Mouse (Mus musculus) Muller cell, postnatal 12 days (primary cell): ENCODE measurements around the gene Thrb.
"Not testable (repeated sequence)": the region's sequence is repeated elsewhere in the genome, so short reads cannot be mapped to it uniquely, and the experiment has no call there.

ENCODE experiments used
- DNase-seq: peaks from one replicate; pipeline ENCODE4 v3.0.0-alpha.2; 2015; ENCODE audit errors: inconsistent ontology term

The Thrb gene

GRCm38 (mm10) chr14:17934779-17935178 is 274.7 kb downstream of the Thrb start:
- DNase-seq, result not testable (repeated sequence)

GRCm38 (mm10) chr14:17954038-17954437 is 294.0 kb downstream of the Thrb start:
- DNase-seq, result no peak

- DNase-seq, result peak; percentile 56
These were observed 299.8 kb downstream of the Thrb start for GRCm38 (mm10) chr14:17959901-17960300.

- peak; percentile 37 for DNase-seq
These were observed 307.2 kb downstream of the Thrb start for GRCm38 (mm10) chr14:17967117-17967726.

DNA sequence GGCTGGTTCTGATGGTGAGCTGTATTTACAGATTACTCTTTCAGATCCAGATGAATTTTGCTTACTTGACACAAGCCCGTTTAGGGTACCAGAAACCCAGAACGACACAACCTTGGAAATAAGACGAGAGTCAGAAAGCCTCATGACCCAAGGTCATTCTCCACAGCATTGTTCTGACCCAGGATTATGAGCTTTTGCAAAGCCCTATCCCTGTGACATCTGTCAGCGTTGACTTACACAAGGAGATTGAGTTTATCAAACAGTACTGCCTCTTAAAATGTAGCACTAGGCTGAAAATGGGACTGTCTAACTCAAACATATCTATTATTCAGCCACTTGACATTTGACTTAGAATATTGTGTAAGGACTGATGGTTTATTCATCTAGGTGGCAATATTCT is 312.1 kb downstream of the Thrb start:
- DNase-seq, result no peak

- DNase-seq, result no peak
These were observed 312.6 kb downstream of the Thrb start for GRCm38 (mm10) chr14:17972665-17973064.

GRCm38 (mm10) chr14:17975786-17976185 is 315.7 kb downstream of the Thrb start:
- no peak for DNase-seq

GRCm38 (mm10) chr14:17978259-17978658 is 318.2 kb downstream of the Thrb start:
- DNase-seq, result no peak

DNA sequence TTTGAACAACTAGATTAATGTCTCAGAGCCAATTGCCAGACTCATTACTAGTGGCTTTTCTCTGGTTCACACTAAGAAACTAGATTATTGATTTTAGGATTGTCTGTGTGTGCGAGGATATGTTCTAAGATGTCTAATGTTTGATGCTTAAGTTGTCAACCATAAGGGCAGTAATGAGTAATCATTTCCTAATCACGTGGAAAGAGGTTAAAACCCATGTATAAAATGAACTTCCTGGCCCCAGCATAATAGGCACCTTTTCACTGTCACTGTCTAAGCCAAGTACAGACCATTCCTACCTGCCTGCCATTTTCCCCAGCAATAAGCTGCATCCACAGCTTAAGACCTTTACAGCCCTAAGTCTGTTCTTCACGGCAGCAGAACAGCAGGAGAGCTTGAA is 321.2 kb downstream of the Thrb start:
- no peak for DNase-seq

- no peak for DNase-seq
These were observed 322.0 kb downstream of the Thrb start for GRCm38 (mm10) chr14:17982017-17982416.

DNA sequence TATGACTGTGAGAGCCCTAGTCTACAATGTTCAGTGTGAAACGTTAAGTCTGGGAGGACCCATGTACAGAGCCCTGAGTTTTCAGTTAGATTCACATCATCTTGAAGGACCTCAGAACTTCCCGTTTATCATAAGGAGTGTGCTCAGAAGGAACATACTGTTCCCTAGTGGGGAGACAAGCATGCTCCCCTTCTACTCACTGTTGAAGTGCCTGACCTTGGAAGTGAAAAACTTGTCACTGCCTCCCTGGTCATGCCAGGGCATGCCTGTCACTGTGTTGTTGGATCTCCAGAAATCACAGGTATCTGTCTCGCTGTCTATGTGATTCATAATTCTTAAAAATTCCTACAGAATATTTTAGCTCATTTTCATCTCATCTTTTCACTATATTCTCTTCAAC is 323.3 kb downstream of the Thrb start:
- DNase-seq, result no peak

DNA sequence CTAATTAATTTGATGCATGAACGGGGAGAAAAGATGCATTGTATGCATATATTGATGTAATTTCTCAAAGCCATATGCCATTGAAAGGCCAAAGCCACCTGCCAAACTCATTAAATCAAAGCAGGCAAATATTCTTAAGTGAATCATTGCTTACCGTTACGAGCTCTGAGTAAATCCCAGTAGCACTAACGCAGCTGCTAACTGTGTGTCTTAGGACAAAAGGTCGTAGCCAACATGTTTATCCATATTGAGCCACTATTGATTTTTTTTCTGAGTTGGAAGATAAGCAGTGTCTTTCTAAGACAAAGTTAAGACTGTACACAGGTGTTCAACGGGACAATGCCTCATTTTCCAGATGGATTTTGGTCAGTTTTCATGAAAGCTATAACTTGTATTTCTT is 323.8 kb downstream of the Thrb start:
- DNase-seq, result peak; percentile 62

- no peak for DNase-seq
These were observed 328.5 kb downstream of the Thrb start for GRCm38 (mm10) chr14:17988580-17988979.

- no peak for DNase-seq
These were observed 329.1 kb downstream of the Thrb start for GRCm38 (mm10) chr14:17989182-17989581.

DNA sequence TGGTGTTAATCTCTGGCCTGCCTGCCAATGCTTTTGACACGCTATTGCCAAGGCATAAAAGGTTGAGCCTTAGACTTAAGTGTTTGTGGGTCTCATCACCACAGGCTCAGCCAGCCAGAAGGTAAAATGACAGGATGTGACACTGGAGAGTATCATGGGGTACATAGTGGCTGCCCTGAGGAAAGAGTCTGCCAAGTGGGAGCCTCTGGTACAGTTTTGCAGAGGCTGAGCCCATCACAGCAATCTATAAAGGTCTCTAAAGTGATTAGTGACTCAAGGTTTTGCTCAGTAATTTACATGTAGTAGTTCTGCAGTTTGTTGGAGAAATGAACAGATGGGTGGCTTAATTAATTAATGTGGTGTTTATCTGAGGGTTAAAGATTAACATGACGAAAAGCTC is 330.1 kb downstream of the Thrb start:
- DNase-seq, result no peak

- DNase-seq, result no peak
These were observed 341.8 kb downstream of the Thrb start for GRCm38 (mm10) chr14:18001886-18002285.

DNA sequence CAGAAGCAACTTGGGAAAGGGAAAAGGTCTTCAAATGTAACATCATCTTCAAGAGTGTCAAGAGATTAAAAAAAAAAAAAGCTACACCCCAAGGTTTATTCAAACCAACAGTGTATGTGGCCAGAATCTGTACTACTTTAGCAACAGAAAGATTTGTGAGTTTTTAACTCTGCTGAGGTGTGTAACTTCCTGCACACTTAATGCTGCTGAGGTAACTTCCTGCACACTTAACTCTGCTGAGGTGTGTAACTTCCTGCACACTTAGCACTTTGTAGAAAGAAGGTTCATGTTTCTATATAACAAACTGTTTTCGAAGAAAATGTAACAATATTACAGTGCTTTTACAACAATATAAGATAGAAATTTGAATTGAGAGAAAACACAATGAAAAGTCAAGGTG is 343.6 kb downstream of the Thrb start:
- no peak for DNase-seq

GRCm38 (mm10) chr14:18008524-18008923 is 348.5 kb downstream of the Thrb start:
- DNase-seq, result no peak

DNA sequence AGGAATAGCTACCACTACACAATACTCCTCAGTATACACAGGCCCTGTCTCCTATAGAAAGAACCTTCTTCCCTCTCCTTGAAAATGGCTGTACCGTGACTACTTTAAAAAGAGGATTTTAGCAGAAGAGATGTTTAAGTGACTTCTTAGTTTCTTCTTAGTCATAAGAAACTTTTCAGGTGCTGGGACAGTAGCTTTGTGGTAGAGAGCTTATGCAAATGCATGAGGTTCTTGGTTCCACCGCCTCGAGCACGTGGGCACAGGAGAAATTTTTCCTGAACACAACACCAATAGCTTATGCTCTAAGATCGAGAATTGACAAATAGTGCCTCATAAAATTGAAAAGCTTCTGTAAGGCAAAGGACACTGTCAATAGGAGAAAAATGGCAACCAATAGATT is 356.5 kb downstream of the Thrb start:
- DNase-seq, result no peak

DNA sequence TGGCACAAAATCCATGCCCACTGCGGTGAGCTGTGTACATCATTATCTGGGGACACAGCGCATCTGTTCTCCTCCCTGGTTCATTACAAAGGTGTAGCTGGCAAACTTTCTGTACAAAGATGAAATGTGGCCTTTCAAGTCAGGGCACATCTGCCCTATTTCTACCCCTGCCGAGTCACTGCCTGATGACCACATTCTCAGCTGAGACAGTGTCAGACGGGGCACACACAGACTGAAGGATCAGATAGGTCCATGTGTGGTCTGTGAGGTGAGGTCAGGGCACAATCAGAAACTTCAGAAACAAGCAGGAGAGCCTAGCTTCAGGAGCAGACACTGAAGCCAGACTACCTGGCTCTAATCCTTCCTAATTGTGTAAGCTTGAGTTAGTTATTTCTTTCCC is 360.1 kb downstream of the Thrb start:
- DNase-seq, result no peak

DNA sequence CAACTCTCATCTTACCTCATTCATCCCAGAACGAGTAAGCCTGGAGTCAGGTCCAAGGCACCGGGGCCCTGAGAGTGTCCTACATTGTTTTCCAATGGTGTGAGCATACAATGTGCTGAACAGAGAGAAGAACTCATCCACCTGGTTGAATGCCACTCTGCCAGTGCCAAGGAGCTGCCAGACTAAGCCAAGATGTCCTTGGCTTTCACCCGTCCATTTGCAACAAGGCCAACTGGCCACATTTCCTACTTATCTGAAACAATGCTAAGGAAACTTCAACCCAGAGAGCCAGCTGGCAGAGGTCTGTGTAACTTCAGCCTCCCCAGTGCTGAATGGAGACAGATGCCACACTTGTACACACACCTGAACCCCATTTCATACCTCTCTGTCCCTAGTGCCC is 360.6 kb downstream of the Thrb start:
- no peak for DNase-seq

DNA sequence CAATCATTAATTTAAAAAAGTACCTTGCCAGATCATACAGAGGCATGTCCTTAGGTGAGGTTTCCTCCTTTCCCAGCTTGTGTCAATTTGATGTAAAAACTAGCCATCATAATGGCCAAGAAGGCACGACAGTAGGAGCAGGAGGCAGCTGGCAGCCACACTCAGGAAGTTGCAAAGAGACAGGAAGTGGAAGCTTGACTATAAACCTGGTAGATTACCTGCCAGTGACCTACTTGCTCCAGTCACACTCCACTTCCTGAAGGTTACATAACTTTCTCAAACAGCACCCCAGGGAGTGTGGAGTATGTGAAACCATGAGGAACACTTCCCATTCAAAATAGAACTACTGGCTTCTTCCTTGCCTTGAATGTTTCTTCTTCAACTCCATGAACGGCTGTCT is 361.7 kb downstream of the Thrb start:
- DNase-seq, result no peak

GRCm38 (mm10) chr14:18022351-18022750 is 362.3 kb downstream of the Thrb start:
- no peak for DNase-seq

- DNase-seq, result no peak
These were observed 367.8 kb downstream of the Thrb start for GRCm38 (mm10) chr14:18027867-18028266.
